Mouse (Mus musculus): ENCODE measurements around the gene Hfe2.

DNA sequence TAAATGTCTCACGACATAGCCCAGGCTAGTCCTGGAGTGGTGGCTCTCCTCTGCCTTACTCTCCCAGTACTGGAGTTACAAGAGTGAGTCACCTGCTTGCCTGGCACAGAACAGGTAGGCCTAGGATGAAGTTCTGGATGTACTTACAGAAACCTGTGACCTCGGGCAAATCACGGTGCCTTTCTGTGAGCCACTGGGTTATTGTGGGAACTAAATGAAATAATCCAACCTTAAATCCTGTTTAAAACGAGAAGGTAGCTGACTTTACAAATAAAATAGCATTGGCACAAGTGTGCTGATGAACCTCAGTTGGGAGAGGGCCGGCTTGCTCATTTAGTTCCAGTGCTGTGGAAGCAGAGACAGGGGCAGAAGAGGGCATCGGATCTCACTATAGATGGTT lies 29.3 kb downstream of the Hfe2 start:
- TF ChIP-seq CTCF (IDR thresholded peaks at IDR 0.05; ENCODE audit: low read depth) (no peak), EP300 (optimal IDR thresholded peaks at IDR 0.05) (no peak)
